In the genomic region with DNA sequence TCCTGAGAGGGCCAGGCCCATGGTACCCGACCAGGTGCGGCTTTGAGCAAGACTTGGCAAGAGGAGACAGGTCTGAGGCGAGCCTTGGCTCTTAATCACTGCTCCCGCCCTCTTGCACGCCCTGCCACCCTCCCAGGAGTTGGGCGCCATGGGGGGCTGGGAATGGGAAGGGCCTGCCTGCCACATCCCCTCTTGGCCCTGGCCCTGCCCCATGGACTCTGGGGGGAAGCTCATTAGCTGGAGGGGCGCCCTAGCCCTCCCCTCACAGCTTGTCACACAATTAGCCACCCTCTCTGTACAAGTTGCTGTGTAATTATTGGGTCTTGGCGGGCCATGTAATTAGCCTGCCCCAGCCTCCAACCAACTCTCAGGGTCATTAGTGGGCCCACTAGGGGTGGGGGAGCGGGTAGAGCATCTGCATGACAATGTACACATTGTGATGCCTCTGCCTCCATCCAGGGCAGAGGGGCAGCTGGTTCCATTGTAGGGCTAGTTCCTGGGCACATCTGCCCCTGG, we compare ENCODE assay signal across 18 mouse cellular contexts. TPM values are rescaled to one million over a fixed set of nuclear protein-coding genes. Genes with fewer than 3 reads are reported as not detected.
DNase-seq lines count a peak whose midpoint lies in the region; ATAC-seq lines count a peak whose summit lies in the region.
"Had no signal": no experiment of that assay in that cellular context is flagged by ENCODE, and none has a peak within 500 bp of the region (broad histone marks: within the 10 kb centered on the region; RNA-seq: fewer than 3 reads in every experiment).

No protein-coding gene starts in this region.

- no peak overlapping the region for H3K4me3 ChIP-seq in hindbrain, embryonic 14.5 days (replicated peaks; ENCODE audit: low read length)
- H3K4me3 ChIP-seq in hindbrain, embryonic 10.5 days: no peak overlapping the region
- H3K4me3 ChIP-seq in hindbrain, embryonic 16.5 days (ENCODE audit: low read length): no peak overlapping the region
- H3K4me3 ChIP-seq in liver, embryonic 12.5 days: no peak overlapping the region
- H3K4me3 ChIP-seq: heart, embryonic 13.5 days; liver, embryonic 15.5 days; neural tube, embryonic 12.5 days had no signal

- no peak for DNase-seq in hindbrain, embryonic 14.5 days (ENCODE audit: low spot score)
- DNase-seq in hindbrain, embryonic 10.5 days (ENCODE audit: low spot score): no peak
- peak; percentile 65 for DNase-seq in urinary bladder, postnatal 14 days (ENCODE audit: low spot score)
- DNase-seq in urinary bladder, postnatal 10 days (ENCODE audit: low spot score): no peak
- DNase-seq in left cerebral cortex, postnatal 4 days: no peak
- DNase-seq in adrenal gland, postnatal 36 days: no peak
- DNase-seq: adrenal gland, postnatal 14 days; B cell, adult 2 months; cerebellum, postnatal 36 days; kidney, postnatal 10 days; layer of hippocampus, adult 9-11 months; right cerebral cortex, adult 18-20 months; thymus, postnatal 36 days had no signal

- H3K9ac ChIP-seq in hindbrain, embryonic 14.5 days: no peak overlapping the region
- H3K9ac ChIP-seq in hindbrain, embryonic 16.5 days (ENCODE audit: low read depth, low read length): no peak overlapping the region
- no peak overlapping the region for H3K9ac ChIP-seq in liver, embryonic 12.5 days
- H3K9ac ChIP-seq: heart, embryonic 13.5 days; liver, embryonic 15.5 days; neural tube, embryonic 12.5 days had no signal

- no peaks in the 10 kb centered on the region for H3K9me3 ChIP-seq in hindbrain, embryonic 14.5 days (ENCODE audit: control insufficient read depth, low read length)
- H3K9me3 ChIP-seq in hindbrain, embryonic 10.5 days: no peaks in the 10 kb centered on the region
- H3K9me3 ChIP-seq in hindbrain, embryonic 16.5 days (ENCODE audit: control insufficient read depth, low read length): no peaks in the 10 kb centered on the region
- H3K9me3 ChIP-seq in liver, embryonic 12.5 days (replicated peaks): no peaks in the 10 kb centered on the region
- H3K9me3 ChIP-seq: heart, embryonic 13.5 days; liver, embryonic 15.5 days; neural tube, embryonic 12.5 days had no signal

- WGBS in hindbrain, embryonic 14.5 days: 45% methylated on average over 9 of the region's 9 CpGs
- 38% methylated on average over 9 of the region's 9 CpGs for WGBS in hindbrain, embryonic 10.5 days
- WGBS in hindbrain, embryonic 16.5 days: 28% methylated on average over 5 of the region's 9 CpGs
- WGBS in liver, embryonic 12.5 days (ENCODE audit: insufficient replicate concordance): 41% methylated on average over 5 of the region's 9 CpGs

- H3K36me3 ChIP-seq in hindbrain, embryonic 14.5 days (replicated peaks; ENCODE audit: control insufficient read depth, insufficient read depth): no peaks in the 10 kb centered on the region
- no peaks in the 10 kb centered on the region for H3K36me3 ChIP-seq in hindbrain, embryonic 10.5 days
- H3K36me3 ChIP-seq in hindbrain, embryonic 16.5 days (ENCODE audit: control insufficient read depth, insufficient read depth, low read length): no peaks in the 10 kb centered on the region
- no peaks in the 10 kb centered on the region for H3K36me3 ChIP-seq in liver, embryonic 12.5 days
- H3K36me3 ChIP-seq: heart, embryonic 13.5 days; liver, embryonic 15.5 days; neural tube, embryonic 12.5 days had no signal

- H3K27me3 ChIP-seq in hindbrain, embryonic 14.5 days (ENCODE audit: control insufficient read depth, insufficient read depth, low read length): peaks cover 13% of the 10 kb centered on the region; the same call in 1 of the 2 replicates
- peaks cover 97% of the 10 kb centered on the region for H3K27me3 ChIP-seq in hindbrain, embryonic 10.5 days (ENCODE audit: insufficient read depth, poor library complexity, severe bottlenecking)
- peaks cover 7% of the 10 kb centered on the region for H3K27me3 ChIP-seq in hindbrain, embryonic 16.5 days (replicated peaks; ENCODE audit: control insufficient read depth, insufficient read depth, low read length)
- H3K27me3 ChIP-seq in liver, embryonic 12.5 days (replicated peaks): peaks cover 84% of the 10 kb centered on the region

- H3K27ac ChIP-seq in hindbrain, embryonic 14.5 days: no peak overlapping the region
- no peak overlapping the region for H3K27ac ChIP-seq in hindbrain, embryonic 10.5 days
- H3K27ac ChIP-seq in hindbrain, embryonic 16.5 days (ENCODE audit: low read depth, low read length): no peak overlapping the region
- H3K27ac ChIP-seq in liver, embryonic 12.5 days: no peak overlapping the region
- H3K27ac ChIP-seq: heart, embryonic 13.5 days; liver, embryonic 15.5 days; neural tube, embryonic 12.5 days had no signal

- intact Hi-C loops in left cerebral cortex, postnatal 4 days (cut with DNase I): no loop called here

- H3K4me2 ChIP-seq in hindbrain, embryonic 14.5 days (replicated peaks): no peak overlapping the region
- no peak overlapping the region for H3K4me2 ChIP-seq in hindbrain, embryonic 16.5 days (ENCODE audit: low read length)
- no peak overlapping the region for H3K4me2 ChIP-seq in liver, embryonic 12.5 days
- H3K4me2 ChIP-seq: heart, embryonic 13.5 days; liver, embryonic 15.5 days; neural tube, embryonic 12.5 days had no signal

- no peaks in the 10 kb centered on the region for H3K4me1 ChIP-seq in hindbrain, embryonic 14.5 days (replicated peaks; ENCODE audit: control insufficient read depth, insufficient read depth, low read length)
- H3K4me1 ChIP-seq in hindbrain, embryonic 10.5 days (replicated peaks): peaks cover 18% of the 10 kb centered on the region
- H3K4me1 ChIP-seq in hindbrain, embryonic 16.5 days (ENCODE audit: control insufficient read depth, insufficient read depth, low read depth, low read length): no peaks in the 10 kb centered on the region
- no peaks in the 10 kb centered on the region for H3K4me1 ChIP-seq in liver, embryonic 12.5 days
- H3K4me1 ChIP-seq: heart, embryonic 13.5 days; liver, embryonic 15.5 days; neural tube, embryonic 12.5 days had no signal

- peak; percentile 27; the same call in 1 of the 2 replicates for ATAC-seq in hindbrain, embryonic 14.5 days (ENCODE audit: low FRiP score)
- ATAC-seq in hindbrain, embryonic 16.5 days: peak; percentile 34; the same call in 1 of the 2 replicates
- no peak for ATAC-seq in liver, embryonic 12.5 days

RNA-seq across cellular contexts. Expression of a gene that starts 49.2 kb away (rescaled TPM):
- polyA plus RNA-seq in hindbrain, embryonic 14.5 days (2014; fragmentation: Nextera tagmentation; extraction: Ambion mirVana): 19.3 and 19.6 TPM in 2 replicates
- polyA plus RNA-seq in hindbrain, embryonic 10.5 days (2016; fragmentation: Nextera tagmentation; extraction: Ambion mirVana): 48.9 and 52.6 TPM in 2 replicates
- polyA plus RNA-seq in hindbrain, embryonic 16.5 days (2015; fragmentation: Nextera tagmentation; extraction: Ambion mirVana): 16.0 and 19.5 TPM in 2 replicates
- total RNA-seq in left cerebral cortex, postnatal 4 days (2021): 10 to 100 TPM; 30.1 to 31.5 TPM
- polyA plus RNA-seq in liver, embryonic 12.5 days (2016; fragmentation: Nextera tagmentation; extraction: Ambion mirVana): 9.7 and 10.4 TPM in 2 replicates
- total RNA-seq in adrenal gland, postnatal 36 days (2021): 10 to 100 TPM; 55.6 to 57.7 TPM
